Mouse (Mus musculus): ENCODE data around the gene Pgs1.
A peak's percentile ranks its signal among the peaks of the same experiment; 100 is the strongest.

Gene Pgs1

DNA sequence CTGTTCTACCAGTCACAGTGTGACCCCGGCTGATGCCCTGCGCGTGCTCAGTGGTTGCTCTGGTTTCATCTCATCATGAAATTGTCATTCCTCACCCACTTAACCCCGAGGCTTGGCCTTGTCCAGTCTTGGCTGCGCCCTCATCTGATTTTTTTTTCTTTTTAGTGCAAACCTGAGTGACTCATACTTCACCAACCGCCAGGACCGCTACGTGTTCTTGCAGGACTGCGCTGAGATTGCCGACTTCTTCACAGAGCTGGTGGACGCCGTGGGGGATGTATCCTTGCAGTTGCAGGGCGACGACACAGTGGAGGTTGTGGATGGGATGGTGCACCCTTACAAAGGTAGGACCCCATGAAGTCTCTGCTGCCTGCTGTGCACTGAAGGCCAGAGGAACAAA, 17.1 kb downstream of the Pgs1 start:
- no peak for DNase-seq (ENCODE audit: low spot score)

GRCm38 (mm10) chr11:118003718-118004117, 17.6 kb downstream of the Pgs1 start:
- no peak for DNase-seq (ENCODE audit: low spot score)

GRCm38 (mm10) chr11:118004217-118004616, 18.1 kb downstream of the Pgs1 start:
- no peak for DNase-seq (ENCODE audit: low spot score)

- peak; percentile 76 for DNase-seq (ENCODE audit: low spot score)
Observed at GRCm38 (mm10) chr11:118007460-118008143, 21.5 kb downstream of the Pgs1 start.

- no peak for DNase-seq (ENCODE audit: low spot score)
Observed at GRCm38 (mm10) chr11:118008144-118008805, 22.2 kb downstream of the Pgs1 start.

GRCm38 (mm10) chr11:118008843-118009242, 22.8 kb downstream of the Pgs1 start:
- no peak for DNase-seq (ENCODE audit: low spot score)

GRCm38 (mm10) chr11:118009865-118010571, 23.9 kb downstream of the Pgs1 start:
- no peak for DNase-seq (ENCODE audit: low spot score)

- no peak for DNase-seq (ENCODE audit: low spot score)
Observed at GRCm38 (mm10) chr11:118012595-118012994, 26.5 kb downstream of the Pgs1 start.

- DNase-seq (ENCODE audit: low spot score) = no peak
Observed at GRCm38 (mm10) chr11:118013339-118013738, 27.2 kb downstream of the Pgs1 start.

DNA sequence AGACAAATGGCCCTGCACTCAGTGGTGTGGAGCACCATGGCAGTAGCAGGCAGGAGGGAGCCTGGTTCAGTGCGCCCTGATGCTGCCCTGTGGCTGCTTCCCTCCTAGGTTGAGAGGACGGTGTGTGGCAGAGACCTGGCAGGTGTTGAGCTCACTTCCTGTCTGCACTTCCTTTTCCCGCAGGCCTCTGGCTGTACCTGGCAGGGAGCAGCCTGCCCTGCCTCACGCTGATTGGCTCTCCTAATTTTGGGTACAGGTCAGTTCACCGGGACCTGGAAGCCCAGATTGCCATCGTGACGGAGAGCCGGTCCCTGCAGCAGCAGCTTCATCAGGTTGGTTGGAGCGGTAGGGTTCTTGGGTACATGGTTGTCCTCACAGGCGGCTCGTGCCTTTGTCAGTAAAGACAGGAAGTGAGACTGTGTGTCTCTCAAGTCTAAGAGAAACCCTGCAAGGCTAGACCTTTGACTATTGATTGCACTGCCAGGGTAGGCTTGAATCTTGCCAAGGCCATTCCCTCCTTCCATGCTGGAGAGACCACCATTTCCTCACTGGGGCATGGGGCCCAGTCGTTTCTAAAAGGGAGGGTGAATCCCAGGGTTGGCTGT, 28.4 kb downstream of the Pgs1 start:
- DNase-seq (ENCODE audit: low spot score) = no peak

DNA sequence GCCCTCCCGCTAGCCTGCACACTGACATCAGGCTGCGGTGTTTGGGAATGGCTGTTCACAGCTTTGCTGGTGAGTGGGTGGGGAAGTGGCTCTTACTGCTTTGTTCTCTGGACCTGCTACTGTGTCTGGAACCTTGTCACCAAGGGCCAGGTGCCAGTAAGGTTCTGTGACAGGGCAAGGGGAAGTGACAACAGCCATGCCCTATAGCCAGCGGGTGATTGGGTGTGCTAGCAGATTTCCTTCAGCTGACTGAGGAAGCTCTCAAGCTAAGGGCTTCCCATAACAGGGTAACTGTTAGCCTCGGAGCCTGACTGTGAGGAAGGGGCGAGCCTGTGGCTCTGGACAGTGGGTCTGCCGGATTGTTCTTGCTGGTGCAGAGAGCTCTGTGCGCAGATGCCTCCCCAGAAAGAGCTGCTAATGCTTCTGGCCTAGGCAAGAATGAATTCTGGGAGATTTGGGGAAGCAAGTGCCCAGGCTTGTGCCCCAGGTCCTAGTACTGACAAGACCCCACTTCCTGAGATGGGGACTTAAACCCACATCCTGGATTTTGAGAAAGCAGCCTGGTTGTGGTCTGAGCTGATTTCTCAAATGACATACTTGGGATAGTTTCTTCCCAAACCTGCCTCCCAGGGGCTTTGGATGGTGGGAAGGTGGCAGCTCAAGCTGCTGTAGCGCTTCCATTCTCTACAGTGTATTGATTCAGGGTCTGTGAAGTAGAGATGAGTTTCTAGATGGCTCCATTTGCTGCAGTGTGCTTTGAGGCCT, 29.5 kb downstream of the Pgs1 start:
- no peak for DNase-seq (ENCODE audit: low spot score)

- no peak for DNase-seq (ENCODE audit: low spot score)
Observed at GRCm38 (mm10) chr11:118018328-118018727, 32.2 kb downstream of the Pgs1 start.

DNA sequence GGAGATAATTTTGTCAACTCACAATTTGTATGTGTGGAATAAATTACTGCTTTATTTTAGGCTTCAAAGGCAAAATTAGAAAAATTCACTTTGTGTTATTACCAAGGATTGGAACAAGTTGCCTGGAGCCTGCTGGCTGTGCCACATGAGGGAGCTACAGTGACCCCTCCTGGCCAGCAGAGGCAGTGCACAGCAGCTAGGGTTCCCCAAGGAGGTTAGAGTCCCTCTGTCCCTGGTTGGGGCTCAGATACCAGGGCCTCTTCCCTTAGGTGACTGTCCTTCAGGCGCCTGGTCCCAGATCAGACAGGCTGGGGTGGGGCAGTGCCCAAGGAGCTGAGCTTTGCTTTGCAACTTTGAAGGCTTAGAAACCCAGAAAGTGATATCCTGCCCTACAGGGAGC, 35.7 kb downstream of the Pgs1 start:
- no peak for DNase-seq (ENCODE audit: low spot score)

DNA sequence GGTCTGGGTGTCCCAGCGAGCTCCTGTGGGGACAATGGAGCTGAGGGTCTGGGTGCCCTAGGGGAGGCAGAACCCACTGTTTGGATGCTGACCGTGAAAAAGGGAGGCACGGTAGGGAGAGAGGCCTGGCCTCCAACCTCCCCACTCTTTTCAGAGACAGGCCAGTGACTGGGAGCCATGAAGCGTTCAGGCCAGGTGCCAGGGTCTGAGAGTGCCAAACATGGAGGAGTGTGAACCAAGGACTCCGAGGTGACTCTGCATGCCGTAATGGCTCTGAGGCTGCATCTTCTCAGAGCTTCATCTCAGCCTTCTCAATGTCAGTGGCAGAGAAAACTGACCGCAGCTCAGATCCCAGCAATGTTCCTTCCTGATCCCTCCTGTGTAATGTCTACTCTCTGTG, 37.4 kb downstream of the Pgs1 start:
- DNase-seq (ENCODE audit: low spot score) = no peak

DNA sequence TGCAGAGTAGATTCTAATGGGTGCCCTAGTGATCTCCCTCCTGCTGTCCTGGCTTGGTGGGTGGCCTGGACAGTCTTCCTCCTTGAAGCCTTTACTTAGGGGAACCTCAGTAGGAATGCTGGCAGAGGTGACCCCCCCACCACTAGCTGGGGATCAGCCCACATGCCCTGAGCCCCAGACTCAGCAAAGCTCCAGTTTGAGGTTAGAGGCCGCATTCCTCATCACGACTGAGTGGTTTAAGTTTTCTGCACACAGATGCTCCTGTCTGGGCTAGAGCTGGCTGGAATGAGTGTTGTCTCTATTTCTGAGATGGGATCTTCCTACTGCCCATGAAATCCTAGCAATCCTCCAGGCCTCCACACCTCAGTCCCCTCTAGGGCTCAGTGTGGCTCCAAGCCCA, 38.0 kb downstream of the Pgs1 start:
- DNase-seq (ENCODE audit: low spot score) = no peak

- DNase-seq (ENCODE audit: low spot score) = no peak
Observed at GRCm38 (mm10) chr11:118029170-118029569, 43.1 kb downstream of the Pgs1 start.

- peak; percentile 57 for DNase-seq (ENCODE audit: low spot score)
Observed at GRCm38 (mm10) chr11:118031134-118031533, 45.0 kb downstream of the Pgs1 start.

- DNase-seq (ENCODE audit: low spot score) = no peak
Observed at GRCm38 (mm10) chr11:118034395-118034794, 48.3 kb downstream of the Pgs1 start.

- DNase-seq (ENCODE audit: low spot score) = no peak
Observed at GRCm38 (mm10) chr11:118035068-118035467, 49.0 kb downstream of the Pgs1 start.

DNA sequence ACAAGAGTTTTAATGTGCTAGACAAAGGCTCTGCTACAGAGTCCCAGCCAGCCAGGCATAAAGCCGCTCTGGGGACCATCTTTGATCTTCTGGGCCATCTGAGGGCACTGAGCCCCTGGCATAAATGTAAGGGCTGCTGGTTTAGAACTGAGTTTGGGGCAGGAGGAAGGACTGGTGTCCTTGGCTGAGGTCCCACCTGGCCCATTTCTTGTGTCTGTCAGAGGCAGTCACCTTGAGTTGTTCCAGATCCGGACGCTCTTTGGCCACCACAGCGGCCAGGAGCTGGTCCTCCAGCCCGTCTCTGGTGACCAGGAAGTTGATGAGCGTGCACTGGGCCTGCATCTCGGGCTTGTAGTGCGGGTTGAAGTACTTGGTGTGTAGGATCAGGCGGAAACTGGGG, 56.7 kb downstream of the Pgs1 start:
- DNase-seq (ENCODE audit: low spot score) = no peak

DNA sequence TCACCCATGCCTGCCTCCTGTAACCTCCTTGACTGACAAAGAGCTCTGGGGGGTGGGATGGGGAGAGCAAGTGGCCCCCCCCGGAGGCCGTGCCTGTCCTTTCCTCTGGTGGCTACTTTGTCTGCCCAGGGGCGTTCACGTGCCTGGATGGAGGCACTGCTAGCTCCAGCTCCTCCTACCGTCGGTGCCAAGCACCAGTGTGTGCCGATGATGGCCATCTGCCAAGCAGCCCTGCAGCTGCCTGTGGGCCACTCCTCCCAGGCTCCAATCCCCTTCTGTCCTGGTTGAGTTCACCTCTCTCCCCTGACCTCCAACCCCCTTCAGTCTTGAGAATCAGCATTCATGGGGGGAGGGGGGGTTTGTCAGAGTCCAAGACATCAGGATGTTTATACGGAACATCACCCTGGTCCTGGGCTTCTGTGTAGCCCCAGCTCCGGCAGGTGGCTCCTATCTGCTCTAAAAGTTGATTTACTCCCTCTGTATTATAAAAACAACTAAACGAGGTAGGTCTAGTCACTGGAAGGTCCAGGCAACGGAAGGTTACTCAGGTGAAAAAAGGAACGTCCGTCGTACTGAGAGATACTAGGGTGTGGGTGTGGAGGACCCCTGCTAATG, 57.3 kb downstream of the Pgs1 start:
- DNase-seq (ENCODE audit: low spot score) = peak; percentile 38

GRCm38 (mm10) chr11:118049641-118050040, 63.5 kb downstream of the Pgs1 start:
- no peak for DNase-seq (ENCODE audit: low spot score)
